Mouse (Mus musculus): ENCODE data around the gene Gm8232.
"Not testable (repeated sequence)": the region's sequence is repeated elsewhere in the genome, so short reads cannot be mapped to it uniquely, and the experiment has no call there.

Gm8232 gene

GRCm38 (mm10) chr14:44433335-44433734, at the start of gene Gm8232:
Gm8232 (plus strand) TSS chr14:44433635.
- DNase-seq (ENCODE audit: low read depth) = not testable (repeated sequence)

GRCm38 (mm10) chr14:44384233-44384632, 49.2 kb upstream of the Gm8232 start:
- DNase-seq (ENCODE audit: low read depth) = not testable (repeated sequence)

- DNase-seq (ENCODE audit: low read depth) = not testable (repeated sequence)
Measured at GRCm38 (mm10) chr14:44410588-44410987, 22.8 kb upstream of the Gm8232 start, which contains the start of gene Gm3371. Gm3371 (minus strand) TSS chr14:44410688.
